Mouse (Mus musculus) hindbrain, embryonic 10.5 days (tissue): ENCODE measurements around the gene Gm9112. TPM values are rescaled to one million over a fixed set of nuclear protein-coding genes. Genes with fewer than 3 reads are reported as not detected.
A peak's percentile ranks its signal among the peaks of the same experiment; 100 is the strongest.
"Not testable (repeated sequence)": the region's sequence is repeated elsewhere in the genome, so short reads cannot be mapped to it uniquely, and the experiment has no call there.

Experiments
- DNase-seq: peaks from one replicate; pipeline ENCODE4 v3.0.0-alpha.2; 2017; ENCODE audit warnings: low spot score
- H3K27ac ChIP-seq: fragments of 300-500 bp; sonication (generic); 2 replicates; pipeline ENCODE4 v1.5.1; 2016; ENCODE audit warnings: mild to moderate bottlenecking, moderate library complexity
- H3K27me3 ChIP-seq: fragments of 300-500 bp; sonication (generic); 2 replicates; pipeline ENCODE4 v1.6.1; 2016; ENCODE audit warnings: mild to moderate bottlenecking; ENCODE audit not compliant: poor library complexity, insufficient read depth, severe bottlenecking
- H3K36me3 ChIP-seq: fragments of 300-500 bp; sonication (generic); 2 replicates; pipeline ENCODE4 v1.6.1; 2016; ENCODE audit warnings: mild to moderate bottlenecking, moderate library complexity
- H3K4me1 ChIP-seq: fragments of 300-500 bp; sonication (generic); replicated peaks from 2 replicates; pipeline ENCODE4 v1.6.1; 2016; ENCODE audit warnings: mild to moderate bottlenecking
- H3K4me3 ChIP-seq: fragments of 300-500 bp; sonication (generic); 2 replicates; pipeline ENCODE4 v1.5.1; 2016; ENCODE audit warnings: mild to moderate bottlenecking, moderate library complexity
- H3K9me3 ChIP-seq: fragments of 300-500 bp; sonication (generic); 2 replicates; pipeline ENCODE4 v1.6.1; 2016; ENCODE audit warnings: mild to moderate bottlenecking, moderate library complexity
- WGBS: fragments of 180-500 bp; shearing (Covaris S2); methylation state at CpG from one replicate; pipeline ENCODE4 v1.1.7; 2016; 5-methylcytosine and 5-hydroxymethylcytosine counted together
- polyA plus RNA-seq: library from polyadenylated mRNA; unstranded; fragments of >200 nt; fragmentation: Nextera tagmentation; extraction: Ambion mirVana; gene quantifications from 2 replicates; pipeline ENCODE4 v1.2.1, GENCODE M21; 2016

Gene Gm9112
- polyA plus RNA-seq, result not detected in 2 replicates

DNA sequence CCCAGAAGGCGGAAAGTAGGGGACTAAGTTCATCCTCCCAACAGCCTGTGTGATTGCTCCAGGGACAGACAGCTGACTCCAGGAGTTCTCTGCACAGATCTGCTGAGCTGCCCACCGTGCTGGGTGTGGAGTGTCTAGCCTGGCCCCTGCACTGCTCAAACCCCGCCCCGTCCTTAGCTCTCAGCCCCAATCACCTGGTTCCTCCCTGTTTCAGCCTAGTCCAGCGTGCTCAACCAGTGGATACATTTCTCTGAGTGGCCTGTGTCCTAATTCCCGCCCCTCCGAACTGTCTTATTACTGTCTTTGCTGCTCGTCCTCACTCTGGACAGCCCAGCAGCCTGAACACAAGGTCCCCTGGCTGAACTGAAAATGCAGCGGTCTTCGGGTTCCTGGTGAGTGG is at the start of gene Gm9112, which contains the start of gene Dmrtc1b:
Gene Gm9112 (minus strand): TSS at position 101 of the 400 bp plus-strand sequence.
Gene Dmrtc1b (plus strand): TSS at position 331 of the 400 bp plus-strand sequence.
- H3K4me1 ChIP-seq, H3K9me3 ChIP-seq, H3K4me3 ChIP-seq, DNase-seq, H3K36me3 ChIP-seq, H3K27ac ChIP-seq: not testable (repeated sequence)
- WGBS, result 86% methylated on average over 10 of the region's 10 CpGs
- H3K27me3 ChIP-seq, result peaks cover 26% of the 10 kb centered on the region; the same call in 1 of the 2 replicates

DNA sequence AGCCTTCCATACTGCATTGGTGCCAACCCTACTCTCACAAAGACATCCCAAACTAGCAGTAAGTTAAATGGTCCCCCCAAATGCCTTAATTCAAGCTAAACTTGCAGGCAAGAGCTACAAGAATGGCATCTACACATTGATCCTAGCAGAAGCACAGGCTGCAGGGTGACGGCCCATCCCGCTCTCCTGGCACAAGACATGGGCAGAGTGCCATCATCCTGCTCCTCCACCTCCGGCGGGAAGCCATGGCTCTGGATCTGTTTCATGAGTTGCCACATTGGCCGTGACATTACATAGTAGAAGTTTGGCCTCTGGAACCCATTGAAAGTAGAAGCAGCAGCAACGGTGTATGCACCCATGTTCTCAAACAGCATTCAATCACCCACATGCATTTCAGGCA is 16.8 kb upstream of the Gm9112 start:
- not testable (repeated sequence) for H3K4me3 ChIP-seq, H3K9me3 ChIP-seq, H3K36me3 ChIP-seq, H3K4me1 ChIP-seq, DNase-seq, H3K27me3 ChIP-seq, H3K27ac ChIP-seq
- 93% methylated on average over 6 of the region's 6 CpGs for WGBS

DNA sequence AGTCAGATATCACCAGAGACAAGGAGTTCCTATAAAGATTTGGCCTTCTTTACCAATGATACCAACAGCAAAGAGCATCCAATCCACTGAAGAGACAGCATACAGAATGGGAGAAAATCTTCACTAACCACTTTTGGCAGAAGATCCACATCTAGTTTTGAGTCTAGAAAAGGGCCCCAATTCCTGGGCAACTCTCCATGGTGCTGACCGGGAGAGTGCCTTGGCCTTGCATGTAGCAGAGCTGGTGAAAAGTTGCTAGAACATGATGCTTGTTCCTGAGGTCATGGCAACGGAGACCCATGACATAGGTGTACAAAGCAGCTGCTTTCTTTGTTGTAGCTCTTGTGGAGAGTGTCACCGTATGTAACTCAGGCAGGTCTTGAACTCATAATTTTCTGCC is 6.8 kb downstream of the Gm9112 start:
- H3K36me3 ChIP-seq, H3K27me3 ChIP-seq, H3K9me3 ChIP-seq, H3K4me1 ChIP-seq, H3K27ac ChIP-seq, H3K4me3 ChIP-seq: not testable (repeated sequence)
- DNase-seq, result peak; percentile 2
- WGBS, result 65% methylated on average over 3 of the region's 3 CpGs

DNA sequence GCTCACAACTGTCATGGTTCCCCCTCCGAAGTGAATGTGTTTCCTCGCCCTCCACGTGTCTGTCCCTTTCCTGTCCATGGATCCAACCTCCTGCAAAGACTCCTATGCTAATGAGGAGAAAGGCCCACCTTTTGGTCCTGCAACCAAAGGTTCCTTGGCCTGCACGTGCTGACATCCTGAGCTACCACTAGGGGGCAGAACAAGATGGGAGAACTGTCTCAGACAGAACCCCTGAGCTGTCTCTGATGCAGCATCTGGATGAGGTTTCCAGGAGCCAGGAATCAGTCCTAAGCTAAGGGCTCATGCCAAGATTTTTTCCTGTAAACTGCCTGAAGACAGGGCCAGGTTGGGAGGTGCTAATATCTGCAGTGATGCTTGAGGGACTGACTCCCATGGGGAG is 18.2 kb downstream of the Gm9112 start:
- not testable (repeated sequence) for H3K27ac ChIP-seq, H3K4me1 ChIP-seq, H3K36me3 ChIP-seq, H3K4me3 ChIP-seq, H3K9me3 ChIP-seq
- peaks cover 15% of the 10 kb centered on the region for H3K27me3 ChIP-seq
- WGBS, result 20% methylated on average over 4 of the region's 4 CpGs
- peak; percentile 10 for DNase-seq

DNA sequence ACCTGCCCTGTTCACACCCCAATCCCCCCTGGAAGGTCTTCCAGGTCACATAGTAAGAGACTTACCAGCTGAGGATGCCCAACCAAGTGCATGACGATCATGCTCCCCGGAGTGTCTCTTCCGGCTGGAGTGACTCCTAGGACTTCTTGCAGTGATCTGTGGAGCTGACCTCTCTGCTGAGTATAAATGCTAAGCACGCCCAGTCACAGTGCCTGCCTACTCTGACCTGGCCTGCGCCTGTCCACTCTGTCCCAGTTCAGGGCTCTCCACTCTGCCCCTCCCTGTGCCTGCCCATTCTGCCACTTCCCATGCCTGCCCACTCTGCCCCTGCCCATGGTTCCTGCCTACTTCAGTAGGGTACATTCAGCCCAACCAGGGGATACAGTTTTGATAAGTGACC is 20.6 kb downstream of the Gm9112 start, which contains the start of gene Gm3880:
Gene Gm3880 (minus strand): TSS at position 101 of the 400 bp plus-strand sequence.
- 86% methylated on average over 5 of the region's 5 CpGs for WGBS
- not testable (repeated sequence) for DNase-seq

DNA sequence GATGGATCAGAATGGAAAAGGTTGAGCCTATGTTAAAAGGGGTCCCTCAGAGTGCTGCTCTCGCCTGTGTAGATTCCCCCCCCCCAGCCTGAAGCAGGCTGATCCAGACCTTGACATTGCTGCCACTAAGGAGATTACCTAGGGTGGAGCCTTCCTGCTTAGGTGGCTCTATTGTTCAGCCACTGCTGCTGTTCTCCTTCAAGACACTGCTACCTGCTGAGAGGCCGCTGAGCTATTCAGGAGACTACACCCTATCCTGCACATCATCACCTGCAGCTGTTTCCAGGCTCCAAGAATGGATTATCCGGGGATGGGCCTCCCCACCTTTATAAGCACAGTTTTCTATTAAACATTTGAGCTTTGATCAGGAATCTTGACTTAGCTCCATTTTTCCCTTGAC is 22.7 kb downstream of the Gm9112 start:
- WGBS, result 52% methylated on average over 3 of the region's 3 CpGs
- not testable (repeated sequence) for H3K36me3 ChIP-seq

More for the DNA sequence above, 20.6 kb downstream of the Gm9112 start, which contains the start of gene Gm3880:
- not testable (repeated sequence) for H3K4me1 ChIP-seq, H3K4me3 ChIP-seq, H3K27me3 ChIP-seq, H3K27ac ChIP-seq, H3K9me3 ChIP-seq, H3K36me3 ChIP-seq

DNA sequence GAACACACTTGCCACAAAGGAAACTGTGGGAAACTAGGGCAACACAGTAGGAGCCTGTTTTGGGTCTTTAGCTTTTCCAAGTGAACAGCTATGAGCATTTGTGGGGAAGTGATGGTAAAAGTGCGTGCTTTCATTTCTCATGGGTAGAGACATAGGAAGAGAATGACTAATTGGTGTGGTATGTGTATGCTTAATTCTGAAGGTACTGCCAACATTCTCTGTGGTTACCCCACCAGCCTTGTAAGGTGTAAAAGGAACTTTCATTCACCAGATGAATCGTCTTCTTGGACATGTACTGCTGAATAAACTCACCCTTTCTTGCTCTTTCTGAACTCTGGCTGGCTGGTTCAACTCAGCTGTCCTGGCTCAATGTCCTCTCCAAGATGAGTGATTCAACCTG is 40.8 kb downstream of the Gm9112 start:
- no peak for DNase-seq
- no peaks in the 10 kb centered on the region for H3K9me3 ChIP-seq
- WGBS, result 80% methylated on average over 2 of the region's 2 CpGs
- H3K27me3 ChIP-seq, result peaks cover 11% of the 10 kb centered on the region
- no peak overlapping the region for H3K4me3 ChIP-seq
- no peak overlapping the region for H3K27ac ChIP-seq
- H3K4me1 ChIP-seq, result no peaks in the 10 kb centered on the region
- H3K36me3 ChIP-seq, result no peaks in the 10 kb centered on the region

More for the DNA sequence above, 22.7 kb downstream of the Gm9112 start:
- not testable (repeated sequence) for H3K27me3 ChIP-seq, H3K9me3 ChIP-seq, H3K27ac ChIP-seq, H3K4me1 ChIP-seq, DNase-seq, H3K4me3 ChIP-seq

DNA sequence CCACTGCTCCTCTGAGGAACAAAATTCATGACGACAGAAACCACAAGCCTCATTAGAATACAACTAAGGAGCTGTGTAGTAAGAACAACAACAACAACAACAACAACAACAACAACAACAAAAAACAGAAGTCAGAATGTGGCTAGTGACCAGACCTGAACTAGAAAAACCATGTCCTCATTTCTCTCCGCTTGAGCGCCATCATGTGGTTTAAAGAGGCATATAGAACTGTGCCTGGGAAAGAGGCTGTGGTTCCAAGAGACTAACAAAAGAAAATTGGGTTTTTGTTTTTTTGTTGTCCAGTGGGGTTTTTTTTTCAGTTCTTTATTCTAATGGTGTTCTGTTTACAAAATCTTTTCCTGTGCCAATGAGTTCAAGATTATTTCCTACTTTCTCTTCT is 46.7 kb downstream of the Gm9112 start:
- Histone ChIP-seq H3K4me3 (no peak overlapping the region), H3K36me3 (no peaks in the 10 kb centered on the region), H3K27me3 (peaks cover 8% of the 10 kb centered on the region), H3K9me3 (no peaks in the 10 kb centered on the region), H3K4me1 (no peaks in the 10 kb centered on the region), H3K27ac (no peak overlapping the region)
- no peak for DNase-seq
- 20% methylated on average over 3 of the region's 3 CpGs for WGBS

Other genes with a start within 250 kb of the Gm9112 start
- 5.9 and 7.8 TPM in 2 replicates for gene Hdac8, start 202.3 kb downstream of the Gm9112 start, polyA plus RNA-seq
- gene Phka1, start 63.4 kb downstream of the Gm9112 start, polyA plus RNA-seq, result 6.3 and 6.6 TPM in 2 replicates
- gene Gm3880, start 20.7 kb downstream of the Gm9112 start, polyA plus RNA-seq, result not detected in 2 replicates
- gene Dmrtc1b, start 230 bp upstream of the Gm9112 start, polyA plus RNA-seq, result not detected in 2 replicates
- gene Dmrtc1c1, start 95.3 kb upstream of the Gm9112 start, polyA plus RNA-seq, result not detected in 2 replicates
- not detected in 2 replicates for gene Dmrtc1c2, start 147.0 kb upstream of the Gm9112 start, polyA plus RNA-seq
- gene 1700031F05Rik, start 160.3 kb upstream of the Gm9112 start, polyA plus RNA-seq, result not detected in 2 replicates
- gene Dmrtc1a, start 201.1 kb upstream of the Gm9112 start, polyA plus RNA-seq, result 0.30 and 0.58 TPM in 2 replicates
- not detected in 2 replicates for gene 1700011M02Rik, start 201.3 kb upstream of the Gm9112 start, polyA plus RNA-seq
- gene 1700018G05Rik, start 220.7 kb upstream of the Gm9112 start, polyA plus RNA-seq, result not detected in 2 replicates